ENCODE assay signal across 10 mouse cellular contexts in the genomic region with DNA sequence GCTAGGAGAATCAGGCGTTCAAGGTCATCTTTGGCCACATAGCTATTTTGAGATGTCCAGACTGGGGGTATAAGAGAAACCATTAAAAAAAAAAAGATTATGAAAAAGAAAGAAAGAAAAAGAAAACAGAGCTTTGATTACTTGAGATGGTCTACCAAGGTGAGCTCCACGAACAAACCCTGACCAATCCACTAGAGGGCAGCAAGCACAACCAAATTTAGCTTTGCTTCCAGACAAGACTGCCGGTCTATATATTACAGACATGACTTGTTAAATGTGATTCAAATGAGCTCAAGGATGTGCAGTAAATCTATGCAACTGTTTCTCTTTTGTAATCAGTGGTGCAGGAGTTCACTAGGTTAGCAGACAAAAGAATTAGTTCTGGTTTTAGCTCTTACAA. TPM values are rescaled to one million over a fixed set of nuclear protein-coding genes. Genes with fewer than 3 reads are reported as not detected.
A peak's percentile ranks its signal among the peaks of the same experiment; 100 is the strongest.
DNase-seq lines count a peak whose midpoint lies in the region; ATAC-seq and TF ChIP-seq lines count a peak whose summit lies in the region.
"Had no signal": no experiment of that assay in that cellular context is flagged by ENCODE, and none has a peak within 500 bp of the region (broad histone marks: within the 10 kb centered on the region; RNA-seq: fewer than 3 reads in every experiment).

No protein-coding gene starts in this region.

- DNase-seq in heart, postnatal 0 days (ENCODE audit: low spot score), result no peak
- no peak for DNase-seq in heart, adult 9 months (ENCODE audit: low spot score in 2 of 2)
- DNase-seq in urinary bladder, postnatal 14 days (ENCODE audit: low spot score), result peak; percentile 60
- no peak for DNase-seq in urinary bladder, postnatal 4 days (ENCODE audit: low spot score in 2 of 2)
- DNase-seq in cerebellum, adult 8-10 months, result peak; percentile 68
- peak; percentile 33 to 73 for DNase-seq in kidney, adult 8-10 months
- DNase-seq in lung, postnatal 25 days (ENCODE audit: low spot score), result peak; percentile 72
- DNase-seq in thymus, postnatal 14 days, result peak; percentile 75

- H3K4me3 ChIP-seq in heart, postnatal 0 days (ENCODE audit: low read depth, low read length), result no peak overlapping the region
- H3K4me3 ChIP-seq: myocyte had no signal

- H3K9ac ChIP-seq in heart, postnatal 0 days (replicated peaks; ENCODE audit: low read depth, low read length), result no peak overlapping the region

- no peak overlapping the region for H3K4me2 ChIP-seq in heart, postnatal 0 days (ENCODE audit: low read depth, low read length)

- no peaks in the 10 kb centered on the region for H3K36me3 ChIP-seq in heart, postnatal 0 days (replicated peaks; ENCODE audit: control insufficient read depth, insufficient read depth, low read length)

- no peak overlapping the region for H3K27ac ChIP-seq in heart, postnatal 0 days (ENCODE audit: low read depth)

- WGBS in heart, postnatal 0 days, result 10% methylated on average over 3 of the region's 3 CpGs

- no peak for TF ChIP-seq EP300 in heart, postnatal 0 days (IDR thresholded peaks at IDR 0.05; ENCODE audit: low read depth)

- ATAC-seq in heart, postnatal 0 days (ENCODE audit: insufficient read depth, low read depth), result no peak

- peaks cover 47% of the 10 kb centered on the region for H3K27me3 ChIP-seq in heart, postnatal 0 days (ENCODE audit: control insufficient read depth, insufficient read depth, low read length)

- peaks cover 10% of the 10 kb centered on the region for H3K4me1 ChIP-seq in heart, postnatal 0 days (ENCODE audit: control insufficient read depth, insufficient read depth)

- H3K9me3 ChIP-seq in heart, postnatal 0 days (replicated peaks; ENCODE audit: control insufficient read depth, low read length), result no peaks in the 10 kb centered on the region

- TF ChIP-seq CTCF in heart, postnatal 0 days (IDR thresholded peaks at IDR 0.05; ENCODE audit: low read depth), result peak; percentile 84

RNA-seq across cellular contexts. Expression of gene C2cd4a, which starts 3.9 kb away (rescaled TPM):
- total RNA-seq in heart, postnatal 0 days (2014; rRNA removed; ENCODE audit: low replicate concordance), result not detected in 2 replicates
- polyA plus RNA-seq in heart, postnatal 0 days (2015; fragmentation: Nextera tagmentation; extraction: Ambion mirVana), result not detected in 2 replicates
- total RNA-seq: heart, postnatal 36 days had no signal
- polyA plus RNA-seq: myocyte had no signal

RNA-seq across cellular contexts. Expression of gene Vps13c, which starts 12.0 kb away (rescaled TPM):
- total RNA-seq in heart, postnatal 0 days (2014; rRNA removed; ENCODE audit: low replicate concordance), result 14.4 and 26.0 TPM in 2 replicates
- 3.9 and 4.5 TPM in 2 replicates for polyA plus RNA-seq in heart, postnatal 0 days (2015; fragmentation: Nextera tagmentation; extraction: Ambion mirVana)

Comparison
In these comparisons a context has a peak if more than half of its experiments do, and no peak if none do; other contexts are left out.
1. DNase-seq: peak in urinary bladder, postnatal 14 days (single experiment), cerebellum, adult 8-10 months (single experiment), kidney, adult 8-10 months (2 of 2), lung, postnatal 25 days (single experiment) and thymus, postnatal 14 days (single experiment); none in heart, postnatal 0 days (single experiment), heart, adult 9 months (0 of 2) and urinary bladder, postnatal 4 days (0 of 2).